Mouse (Mus musculus) G1E (cell line): ENCODE measurements around the gene Dusp15. TPM values are rescaled to one million over a fixed set of nuclear protein-coding genes. Genes with fewer than 3 reads are reported as not detected.

Source experiments
- ATAC-seq: 2 replicates; pipeline ENCODE4 v1.8.0; 2016; ENCODE audit warnings: mild to moderate bottlenecking; ENCODE audit not compliant: insufficient number of reproducible peaks, poor library complexity, low FRiP score, severe bottlenecking; ENCODE audit errors: extremely low read depth
- DNase-seq: peaks from one replicate; pipeline ENCODE4 v3.0.0; 2012; ENCODE audit warnings: low spot score
- H3K27me3 ChIP-seq: 2 replicates; pipeline ENCODE4 v1.6.1; 2012; ENCODE audit warnings: mild to moderate bottlenecking, low read length, inconsistent platforms; ENCODE audit not compliant: insufficient read depth
- H3K36me3 ChIP-seq: replicated peaks from 2 replicates; pipeline ENCODE3; 2012; ENCODE audit warnings: mild to moderate bottlenecking, inconsistent platforms
- H3K4me1 ChIP-seq: 2 replicates; pipeline ENCODE4 v1.6.1; 2012; ENCODE audit warnings: low read depth, low read length, inconsistent platforms, mixed read lengths; ENCODE audit not compliant: insufficient read depth
- H3K4me3 ChIP-seq: 2 replicates; pipeline ENCODE4 v1.5.1; 2012; ENCODE audit warnings: low read depth, mild to moderate bottlenecking, inconsistent platforms, low read length, moderate library complexity, mixed read lengths
- H3K9me3 ChIP-seq: replicated peaks from 2 replicates; pipeline ENCODE4 v1.6.1; 2012; ENCODE audit warnings: inconsistent platforms
- CTCF ChIP-seq: IDR thresholded peaks from 2 replicates; pipeline ENCODE4 v1.5.1; 2012; ENCODE audit warnings: low read depth, low read length, inconsistent platforms, mixed read lengths
- GATA1 ChIP-seq: IDR thresholded peaks from 2 replicates; pipeline ENCODE4 v1.6.1; 2012; ENCODE audit warnings: borderline replicate concordance, low read length, inconsistent platforms, mixed read lengths
- GATA2 ChIP-seq: IDR thresholded peaks from 2 replicates; pipeline ENCODE4 v1.6.1; 2012; ENCODE audit warnings: low read depth, low read length, inconsistent platforms, borderline replicate concordance
- POLR2AphosphoS5 ChIP-seq: IDR thresholded peaks from 2 replicates; pipeline ENCODE4 v1.6.1; 2012; ENCODE audit warnings: low read depth, low read length, inconsistent platforms; ENCODE audit not compliant: insufficient replicate concordance
- TAL1 ChIP-seq: conservative IDR thresholded peaks from 2 replicates; pipeline ENCODE4 v1.6.1; 2012; ENCODE audit warnings: low read depth, low read length, inconsistent platforms, mixed read lengths
- polyA plus RNA-seq: library from polyadenylated mRNA; stranded (reverse); fragments of >175 nt; gene quantifications from 2 replicates; pipeline ENCODE4 v1.2.3, GENCODE M21; 2012
- total RNA-seq, 2 experiments: library from RNA; stranded (forward) in 1 of 2; stranded (reverse) in 1 of 2; fragments of 200-1000 nt in 1 of 2; fragments of >200 nt in 1 of 2; fragmentation: Nextera tagmentation in 1 of 2; gene quantifications; 2 replicates each; pipeline ENCODE4 v1.2.3; 2014 to 2017

The Dusp15 gene
- total RNA-seq (2014; fragmentation: Nextera tagmentation) (not detected in 2 replicates), total RNA-seq (2017) (0.11 TPM in 1 of 2 replicates, not detected in the other), polyA plus RNA-seq (not detected in 2 replicates)

GRCm38 (mm10) chr2:152951065-152951849 is at the start of gene Dusp15:
Dusp15 (minus strand) TSS chr2:152951698.
- Histone ChIP-seq H3K4me3 (no peak within 1 kb of the TSS), H3K27me3 (peaks cover 12% of the 10 kb centered on the region), H3K36me3 (no peaks in the 10 kb centered on the region), H3K9me3 (no peaks in the 10 kb centered on the region), H3K4me1 (no peaks in the 10 kb centered on the region)
- TF ChIP-seq GATA1: no peak
- TF ChIP-seq TAL1: no peak
- no peak for TF ChIP-seq GATA2
- no peak for TF ChIP-seq CTCF
- TF ChIP-seq POLR2AphosphoS5: no peak
- DNase-seq (no peak), ATAC-seq (no peak)

- peaks cover 13% of the 10 kb centered on the region; the same call in 1 of the 2 replicates for H3K27me3 ChIP-seq
Measured at GRCm38 (mm10) chr2:152997046-152997445, 45.5 kb upstream of the Dusp15 start.

GRCm38 (mm10) chr2:152991529-152991928 is 40.0 kb upstream of the Dusp15 start:
- Histone ChIP-seq H3K27me3 (peaks cover 22% of the 10 kb centered on the region), H3K9me3 (no peaks in the 10 kb centered on the region), H3K4me3 (no peak overlapping the region), H3K36me3 (no peaks in the 10 kb centered on the region), H3K4me1 (no peaks in the 10 kb centered on the region)
- TF ChIP-seq POLR2AphosphoS5: no peak
- TF ChIP-seq GATA2: no peak
- no peak for TF ChIP-seq GATA1
- TF ChIP-seq CTCF: no peak
- TF ChIP-seq TAL1: no peak
- DNase-seq (no peak), ATAC-seq (no peak)

More at GRCm38 (mm10) chr2:152997046-152997445, 45.5 kb upstream of the Dusp15 start:
- no peak for ATAC-seq
- Histone ChIP-seq H3K4me1 (no peaks in the 10 kb centered on the region), H3K4me3 (no peak overlapping the region), H3K9me3 (peaks cover 7% of the 10 kb centered on the region), H3K36me3 (no peaks in the 10 kb centered on the region)
- no peak for TF ChIP-seq POLR2AphosphoS5
- no peak for TF ChIP-seq GATA1
- no peak for TF ChIP-seq TAL1
- no peak for TF ChIP-seq CTCF
- no peak for TF ChIP-seq GATA2
- no peak for DNase-seq

- TF ChIP-seq GATA1: no peak
- no peak for TF ChIP-seq CTCF
- TF ChIP-seq TAL1: no peak
- no peak for TF ChIP-seq POLR2AphosphoS5
- no peak for TF ChIP-seq GATA2
- Histone ChIP-seq H3K4me1 (no peaks in the 10 kb centered on the region), H3K36me3 (no peaks in the 10 kb centered on the region), H3K9me3 (no peaks in the 10 kb centered on the region), H3K4me3 (no peak overlapping the region), H3K27me3 (peaks cover 21% of the 10 kb centered on the region)
- DNase-seq (no peak), ATAC-seq (no peak)
Measured at GRCm38 (mm10) chr2:152985582-152985981, 34.1 kb upstream of the Dusp15 start.

- TF ChIP-seq TAL1 (no peak), GATA1 (no peak)
- Histone ChIP-seq H3K4me1 (no peaks in the 10 kb centered on the region), H3K4me3 (no peak overlapping the region), H3K27me3 (peaks cover 15% of the 10 kb centered on the region), H3K36me3 (no peaks in the 10 kb centered on the region), H3K9me3 (no peaks in the 10 kb centered on the region)
- DNase-seq (no peak), ATAC-seq (no peak)
Measured at GRCm38 (mm10) chr2:152976991-152977390, 25.5 kb upstream of the Dusp15 start.

GRCm38 (mm10) chr2:152965555-152965954 is 14.1 kb upstream of the Dusp15 start:
- no peak for TF ChIP-seq GATA2
- TF ChIP-seq CTCF: no peak
- TF ChIP-seq TAL1: no peak
- no peak for TF ChIP-seq POLR2AphosphoS5
- no peak for TF ChIP-seq GATA1
- no peaks in the 10 kb centered on the region for H3K36me3 ChIP-seq
- no peaks in the 10 kb centered on the region for H3K4me1 ChIP-seq
- DNase-seq (no peak), ATAC-seq (no peak)
- H3K4me3 ChIP-seq: no peak overlapping the region
- no peaks in the 10 kb centered on the region; the same call in 1 of the 2 replicates for H3K27me3 ChIP-seq
- peaks cover 9% of the 10 kb centered on the region for H3K9me3 ChIP-seq
